Mouse (Mus musculus) adrenal gland, adult 2 months (tissue): ENCODE data around the gene Glipr1l3. TPM values are rescaled to one million over a fixed set of nuclear protein-coding genes. Genes with fewer than 3 reads are reported as not detected.
A peak's percentile ranks its signal among the peaks of the same experiment; 100 is the strongest.
"Not testable (repeated sequence)": the region's sequence is repeated elsewhere in the genome, so short reads cannot be mapped to it uniquely, and the experiment has no call there.

ENCODE experiments used
- DNase-seq: peaks from one replicate; pipeline ENCODE4 v3.0.0; 2021
- long read RNA-seq: library from polyadenylated mRNA; stranded (forward); transcript quantifications from one replicate; pipeline ENCODE4 v2.0.0, GENCODE M21; 2021
- polyA plus RNA-seq: library from polyadenylated mRNA; depleted of rRNA; stranded (reverse); fragments of >200 nt; gene quantifications from 2 replicates; pipeline ENCODE4 v1.2.3, GENCODE M21; 2012; rRNA removed
- total RNA-seq, 2 experiments: library from RNA; stranded (reverse); gene quantifications; 2 replicates each; pipeline ENCODE4 v1.2.3; 2021

The Glipr1l3 gene
- total RNA-seq (not detected), polyA plus RNA-seq (not detected in 2 replicates)
- long read RNA-seq: 0 reads

GRCm38 (mm10) chr10:112159882-112160560, at the start of gene Glipr1l3:
Gene Glipr1l3 (minus strand): TSS chr10:112160327.
- peak; percentile 72 for DNase-seq

- no peak for DNase-seq
Measured at GRCm38 (mm10) chr10:112203463-112203862, 43.3 kb upstream of the Glipr1l3 start.

- DNase-seq: not testable (repeated sequence)
Measured at GRCm38 (mm10) chr10:112193919-112194318, 33.8 kb upstream of the Glipr1l3 start.

- not testable (repeated sequence) for DNase-seq
Measured at GRCm38 (mm10) chr10:112177027-112177426, 16.9 kb upstream of the Glipr1l3 start.

- peak; percentile 3 for DNase-seq
Measured at GRCm38 (mm10) chr10:112163168-112163766, 3.1 kb upstream of the Glipr1l3 start, which contains the start of gene Caps2. Gene Caps2 (plus strand): TSS chr10:112163621.

GRCm38 (mm10) chr10:112139834-112140233, 20.3 kb downstream of the Glipr1l3 start:
- DNase-seq: no peak

- DNase-seq: no peak
Measured at GRCm38 (mm10) chr10:112138871-112139430, 21.2 kb downstream of the Glipr1l3 start.

- DNase-seq: peak; percentile 27
Measured at GRCm38 (mm10) chr10:112138050-112138870, 21.9 kb downstream of the Glipr1l3 start.

GRCm38 (mm10) chr10:112132194-112132593, 27.9 kb downstream of the Glipr1l3 start:
- DNase-seq: no peak

- not testable (repeated sequence) for DNase-seq
Measured at GRCm38 (mm10) chr10:112127682-112128230, 32.4 kb downstream of the Glipr1l3 start.

GRCm38 (mm10) chr10:112125090-112125489, 35.0 kb downstream of the Glipr1l3 start:
- DNase-seq: not testable (repeated sequence)

- no peak for DNase-seq
Measured at GRCm38 (mm10) chr10:112110401-112110800, 49.7 kb downstream of the Glipr1l3 start.

GRCm38 (mm10) chr10:112105785-112106184, 54.3 kb downstream of the Glipr1l3 start:
- DNase-seq: peak; percentile 16

Other genes with a start within 250 kb of the Glipr1l3 start
- gene Krr1, start 187.7 kb downstream of the Glipr1l3 start, total RNA-seq: 10 to 100 TPM; 34.1 to 38.6 TPM
- gene Krr1, start 187.7 kb downstream of the Glipr1l3 start, polyA plus RNA-seq: 1.0 and 2.0 TPM in 2 replicates
- gene Glipr1, start 157.7 kb downstream of the Glipr1l3 start, total RNA-seq: 1 to 10 TPM; 2.9 to 4.6 TPM
- 0.32 and 0.67 TPM in 2 replicates for gene Glipr1, start 157.7 kb downstream of the Glipr1l3 start, polyA plus RNA-seq
- not detected for gene Glipr1l1, start 100.1 kb downstream of the Glipr1l3 start, total RNA-seq
- not detected in 2 replicates for gene Glipr1l1, start 100.1 kb downstream of the Glipr1l3 start, polyA plus RNA-seq
- gene Glipr1l2, start 77.0 kb downstream of the Glipr1l3 start, total RNA-seq: not detected
- not detected in 2 replicates for gene Glipr1l2, start 77.0 kb downstream of the Glipr1l3 start, polyA plus RNA-seq
- not detected for gene Caps2, start 3.3 kb upstream of the Glipr1l3 start, total RNA-seq
- not detected in 2 replicates for gene Caps2, start 3.3 kb upstream of the Glipr1l3 start, polyA plus RNA-seq
- under 1 TPM; 0.09 to 0.38 TPM for gene Kcnc2, start 110.8 kb upstream of the Glipr1l3 start, total RNA-seq
- gene Kcnc2, start 110.8 kb upstream of the Glipr1l3 start, polyA plus RNA-seq: 0.22 and 0.27 TPM in 2 replicates